Mouse (Mus musculus) CH12.LX (cell line): ENCODE results near the gene Taf5l.

ENCODE experiments used
- BHLHE40 ChIP-seq: IDR thresholded peaks from 2 replicates; pipeline ENCODE4 v1.6.1; 2011; ENCODE audit warnings: mild to moderate bottlenecking, low read depth, low read length, improper control_type of control experiment
- CTCF ChIP-seq, 2 experiments: IDR thresholded peaks in 1 of 2; conservative IDR thresholded peaks in 1 of 2; 2 replicates each; pipeline ENCODE4 v1.5.1; 2011 to 2012; ENCODE audit warnings: low read depth in 2 of 2, low read length in 2 of 2, improper control_type of control experiment in 1 of 2, inconsistent platforms in 1 of 2, mild to moderate bottlenecking in 1 of 2, moderate library complexity in 1 of 2
- HCFC1 ChIP-seq: IDR thresholded peaks from 2 replicates; pipeline ENCODE4 v1.6.1; 2012; ENCODE audit warnings: low read depth, mild to moderate bottlenecking, inconsistent platforms, low read length, improper control_type of control experiment
- MAX ChIP-seq: IDR thresholded peaks from 2 replicates; pipeline ENCODE4 v1.6.1; 2011; ENCODE audit warnings: low read length, improper control_type of control experiment
- MYC ChIP-seq: IDR thresholded peaks from 2 replicates; pipeline ENCODE4 v1.6.1; 2011; ENCODE audit warnings: low read depth, mild to moderate bottlenecking, improper control_type of control experiment, low read length
- POLR2A ChIP-seq: IDR thresholded peaks from 2 replicates; pipeline ENCODE4 v1.6.1; 2011; ENCODE audit warnings: low read depth, mild to moderate bottlenecking, improper control_type of control experiment, low read length
- RAD21 ChIP-seq: IDR thresholded peaks from 2 replicates; pipeline ENCODE4 v1.6.1; 2011; ENCODE audit warnings: low read depth, mild to moderate bottlenecking, low read length, improper control_type of control experiment, moderate library complexity
- USF1 ChIP-seq: IDR thresholded peaks from 2 replicates; pipeline ENCODE4 v1.6.1; 2014; ENCODE audit warnings: low read depth, mild to moderate bottlenecking, inconsistent platforms, low read length, improper control_type of control experiment
- ZNF384 ChIP-seq: IDR thresholded peaks from 2 replicates; pipeline ENCODE4 v1.6.1; 2012; ENCODE audit warnings: low read depth, low read length, improper control_type of control experiment, inconsistent platforms

GRCm38 (mm10) chr8:123982291-123982793 is 38.9 kb downstream of the Taf5l start:
- TF ChIP-seq MAX (no peak), CTCF (conservative IDR thresholded peaks at IDR 0.05 in 1 of 2, IDR thresholded peaks at IDR 0.05 in 1 of 2; ENCODE audit: low read depth in 2 of 2, low read length in 2 of 2) (no peak), BHLHE40 (no peak), RAD21 (no peak), POLR2A (no peak), ZNF384 (no peak), MYC (no peak), HCFC1 (no peak), USF1 (no peak)
